Mouse (Mus musculus) erythroid progenitor cell, adult 5-6 weeks (primary cell): ENCODE measurements around the gene Gas6. TPM values are rescaled to one million over a fixed set of nuclear protein-coding genes. Genes with fewer than 3 reads are reported as not detected.

Experiments
- ATAC-seq: replicated peaks from 2 replicates; pipeline ENCODE4 v1.8.0; 2016; ENCODE audit warnings: moderate number of reproducible peaks, mild to moderate bottlenecking, moderate TSS enrichment, inconsistent platforms; ENCODE audit not compliant: poor library complexity, low FRiP score, severe bottlenecking
- total RNA-seq, 2 experiments: library from RNA; stranded (forward) in 1 of 2; stranded (reverse) in 1 of 2; fragments of 150-400 nt in 1 of 2; fragments of 186-747, 209-891 nt in 1 of 2; gene quantifications; 2 replicates each; pipeline versions ENCODE4 v1.2.3 to v1.2.4; 2015 to 2017; ENCODE audit warnings: low replicate concordance in 2 of 2

The Gas6 gene
- total RNA-seq, 2 experiments from 2014 or later, result 2.1 to 3.9 TPM

DNA sequence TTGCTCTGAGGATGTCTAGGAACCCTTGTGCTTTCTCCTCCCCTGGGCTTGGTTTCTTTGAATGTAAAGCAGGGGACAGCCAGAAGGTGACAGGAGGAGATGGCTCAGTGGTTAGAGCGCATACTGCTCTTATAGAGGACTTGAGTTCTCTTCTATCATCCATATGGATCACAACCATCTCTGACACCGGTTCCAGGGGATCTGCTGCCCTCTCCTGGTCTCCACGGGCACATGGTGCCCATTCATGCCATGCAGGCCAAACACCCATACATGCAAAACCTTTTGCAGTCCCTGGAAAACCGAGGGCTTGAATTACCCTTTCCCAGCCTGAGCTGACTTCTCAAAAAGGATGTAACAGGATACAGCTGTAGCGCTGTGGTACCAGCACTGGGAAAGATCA lies 27.3 kb downstream of the Gas6 start:
- ATAC-seq, result no peak

DNA sequence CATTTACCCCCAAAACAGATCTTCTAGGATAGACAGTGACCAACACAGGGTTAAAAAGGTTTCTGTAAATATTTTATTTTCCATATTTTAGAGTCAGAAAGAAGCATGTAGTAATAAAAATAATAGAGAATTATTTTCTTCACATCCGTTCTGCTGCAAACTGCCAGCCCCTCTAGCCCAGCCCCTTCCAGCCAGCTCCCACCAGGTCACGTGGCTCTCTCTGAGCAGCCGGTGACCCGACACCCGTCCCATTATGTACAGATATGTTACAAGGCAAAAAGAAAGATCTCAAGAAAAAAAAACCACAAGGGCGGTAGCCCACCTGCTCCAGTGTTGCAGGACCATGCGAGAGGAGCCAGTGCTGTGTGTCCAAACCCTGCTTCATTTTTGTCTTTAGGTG lies 29.0 kb downstream of the Gas6 start:
- ATAC-seq, result no peak

DNA sequence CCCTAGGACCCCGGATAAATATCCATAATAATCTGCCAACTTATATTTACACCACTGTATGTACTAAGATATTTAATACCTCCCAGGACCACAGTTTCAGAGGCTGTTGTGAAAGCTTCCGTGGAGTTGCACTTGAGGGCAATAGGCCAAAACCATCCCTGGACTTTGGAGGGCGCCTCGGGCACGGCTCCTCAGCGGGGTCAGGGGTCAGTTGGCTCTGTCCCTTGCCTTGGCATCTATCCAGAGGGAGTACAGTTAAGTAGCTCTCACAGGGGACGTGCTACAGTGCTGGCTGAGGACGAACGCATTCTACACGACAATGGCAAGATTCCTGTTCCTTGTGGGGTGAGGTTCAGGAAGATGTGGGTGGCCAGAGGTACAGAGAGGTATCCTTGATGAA lies 31.9 kb downstream of the Gas6 start:
- no peak for ATAC-seq

DNA sequence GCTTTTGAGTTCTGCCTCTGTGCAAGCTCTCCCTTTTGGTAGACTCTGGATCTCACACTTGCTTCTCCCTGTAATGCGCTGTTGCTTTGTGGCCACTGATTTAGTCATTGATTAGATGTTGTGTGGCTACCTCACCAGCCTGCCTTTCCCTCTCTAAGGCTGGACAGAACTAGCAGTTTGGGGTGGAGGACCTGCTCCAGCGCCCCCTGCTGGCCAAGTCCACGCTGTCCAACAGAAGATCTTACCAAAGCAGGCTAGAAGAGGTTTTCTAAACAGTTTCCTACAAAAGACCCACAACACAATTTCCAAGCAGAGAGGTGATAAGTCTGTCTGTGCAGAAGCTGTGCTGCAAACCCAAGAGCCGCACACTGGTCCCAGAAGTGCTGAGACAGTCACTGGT lies 32.4 kb downstream of the Gas6 start:
- ATAC-seq, result no peak; the same call in 1 of the 2 replicates

DNA sequence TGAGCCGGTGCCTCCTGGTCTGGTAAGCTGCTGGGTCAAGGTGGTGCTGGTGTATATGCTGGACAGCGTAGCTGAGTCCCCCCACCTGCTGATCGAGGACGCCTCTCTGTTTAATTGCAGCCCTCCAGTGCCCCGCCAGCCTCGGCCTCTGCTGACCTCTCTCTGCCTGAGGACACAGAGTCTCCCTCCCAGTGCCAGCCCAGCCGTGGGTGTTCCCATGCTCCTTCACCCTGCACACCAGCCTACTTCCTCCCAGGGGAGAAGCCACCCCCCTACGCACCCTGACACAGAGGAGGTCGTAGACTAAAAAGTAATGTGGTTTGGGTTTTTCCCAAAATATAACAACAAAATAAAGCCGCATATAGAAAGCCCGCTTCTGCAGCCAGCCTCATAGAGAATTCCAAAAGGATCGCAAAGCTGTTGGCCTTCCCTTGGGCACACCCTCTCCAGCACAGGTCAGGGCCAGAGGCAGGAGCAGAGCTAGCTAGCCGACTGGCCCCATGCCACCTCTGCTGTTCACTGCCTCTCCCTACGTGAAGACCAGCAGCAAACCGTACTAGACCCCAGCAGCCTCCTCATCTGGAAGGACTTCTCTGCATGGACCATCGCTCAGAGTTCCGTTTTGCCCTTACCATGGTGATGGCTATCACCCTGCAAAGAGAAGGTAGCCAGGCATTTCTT lies 33.1 kb downstream of the Gas6 start:
- ATAC-seq, result no peak

DNA sequence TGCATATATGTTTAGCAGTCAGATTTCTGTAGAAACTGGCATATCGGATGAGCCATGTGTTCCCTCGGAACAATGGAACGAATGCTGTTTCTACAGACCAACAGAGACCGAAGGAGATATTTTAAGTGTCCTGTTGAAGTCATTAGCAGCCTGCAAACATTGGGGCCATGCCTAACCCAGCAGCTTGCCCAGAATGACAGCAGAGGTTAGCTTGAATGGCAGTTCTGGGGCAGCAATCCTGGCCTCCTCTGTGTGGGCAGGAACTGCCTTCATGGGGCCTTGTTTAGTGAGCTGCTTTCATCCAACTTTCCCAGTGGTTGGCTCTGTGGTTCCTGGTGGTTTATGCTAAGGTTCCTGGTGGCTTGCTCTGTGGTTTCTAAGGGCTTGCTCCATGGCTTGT lies 34.9 kb downstream of the Gas6 start:
- no peak for ATAC-seq

DNA sequence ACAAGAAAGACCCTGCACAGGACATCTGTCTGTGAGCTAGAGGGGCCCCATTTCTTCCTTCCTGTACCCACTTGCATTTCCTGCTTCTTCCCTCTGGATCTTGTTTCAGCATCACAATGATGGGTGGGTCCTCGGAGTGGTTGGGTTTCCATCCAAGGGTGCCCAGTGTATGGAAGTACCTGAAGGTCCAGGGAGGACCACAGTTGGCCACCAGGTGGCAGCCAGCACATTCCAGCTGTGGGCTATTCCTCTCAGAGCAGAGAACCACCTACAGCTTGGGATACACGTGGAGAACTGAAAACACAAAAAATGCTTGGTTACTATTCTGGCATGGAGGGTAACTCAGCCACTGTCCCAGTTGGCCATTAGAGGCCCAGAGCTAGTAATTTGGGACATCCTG lies 39.0 kb downstream of the Gas6 start:
- no peak for ATAC-seq

DNA sequence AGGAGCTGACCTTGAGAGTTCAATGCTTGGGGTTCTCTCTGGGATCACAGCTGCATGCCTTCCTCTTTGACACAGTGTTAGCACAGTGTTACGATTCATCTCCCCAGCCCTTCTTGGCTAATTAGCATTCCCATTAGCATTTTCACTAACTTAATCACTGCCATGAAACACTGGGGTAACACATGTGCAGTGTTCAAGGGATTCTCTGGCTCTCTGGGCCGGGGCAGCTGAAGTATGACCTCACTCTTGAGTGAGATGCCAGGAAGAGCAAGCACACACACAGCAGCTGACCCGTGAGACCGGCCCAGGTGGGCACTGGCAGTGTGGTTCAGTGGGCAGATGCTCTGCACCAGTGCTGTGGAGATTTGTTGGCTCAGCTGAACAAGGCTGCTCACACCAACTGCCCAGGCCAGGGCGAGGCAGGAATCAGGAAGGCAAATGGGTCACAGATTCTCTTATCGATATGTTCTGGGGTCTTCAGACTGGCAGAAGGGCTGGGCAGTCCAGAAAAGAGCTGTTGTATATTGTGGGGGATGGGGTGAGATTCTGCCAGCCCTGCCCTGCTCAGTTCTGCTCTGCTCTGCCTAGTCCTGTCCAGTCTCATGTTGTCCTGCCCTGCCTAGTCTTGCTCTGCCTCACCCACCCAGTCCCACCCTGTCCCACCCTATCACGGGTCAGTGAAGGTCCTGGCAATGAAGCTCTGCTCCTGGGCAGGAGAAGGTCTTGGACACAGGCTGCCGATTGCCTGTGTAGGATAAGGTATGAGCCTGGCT lies 39.8 kb downstream of the Gas6 start:
- no peak for ATAC-seq

DNA sequence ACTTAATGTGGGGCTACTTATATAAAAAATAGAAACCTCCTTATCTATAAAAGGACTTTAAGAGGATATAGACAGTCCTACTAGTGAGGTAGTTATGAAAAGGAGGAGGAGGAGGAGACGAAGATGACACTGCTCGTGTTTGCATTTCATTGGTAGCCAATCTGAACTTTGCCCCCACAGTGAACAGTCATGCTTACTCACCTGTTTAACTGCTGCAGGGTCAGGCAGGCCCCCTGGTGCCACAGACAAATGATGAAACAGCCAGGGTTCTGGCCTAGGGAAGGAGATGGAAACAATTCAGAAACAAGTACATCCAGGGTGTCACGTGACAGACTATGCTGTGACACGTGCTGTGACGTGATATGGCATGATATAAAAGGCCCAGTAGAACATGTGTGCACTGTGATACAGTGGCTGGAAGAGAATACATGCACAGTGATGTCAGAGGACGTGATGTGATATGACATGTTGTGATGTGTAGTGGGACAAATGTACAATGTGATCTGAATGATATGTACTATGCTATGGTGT lies 42.5 kb downstream of the Gas6 start:
- no peak for ATAC-seq

DNA sequence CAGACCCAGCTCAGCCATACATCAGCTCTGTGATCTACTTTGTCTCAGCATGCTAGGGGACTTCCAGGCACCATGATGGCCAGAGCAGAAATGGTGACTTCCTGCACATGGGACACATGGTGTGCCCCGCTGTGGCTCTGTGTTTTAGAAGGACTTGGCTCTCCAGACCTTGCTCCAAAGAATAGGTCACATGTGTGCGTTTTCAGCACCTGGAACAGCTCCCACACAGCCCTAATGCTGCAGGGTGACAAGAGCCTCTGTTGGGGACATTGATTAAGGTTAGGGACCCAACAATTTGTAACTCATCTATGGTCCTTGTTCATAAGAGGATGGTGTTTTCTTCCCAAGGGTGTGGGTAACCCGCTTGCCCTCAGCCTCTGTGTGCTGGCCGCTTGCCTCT lies 46.1 kb downstream of the Gas6 start:
- ATAC-seq, result no peak

DNA sequence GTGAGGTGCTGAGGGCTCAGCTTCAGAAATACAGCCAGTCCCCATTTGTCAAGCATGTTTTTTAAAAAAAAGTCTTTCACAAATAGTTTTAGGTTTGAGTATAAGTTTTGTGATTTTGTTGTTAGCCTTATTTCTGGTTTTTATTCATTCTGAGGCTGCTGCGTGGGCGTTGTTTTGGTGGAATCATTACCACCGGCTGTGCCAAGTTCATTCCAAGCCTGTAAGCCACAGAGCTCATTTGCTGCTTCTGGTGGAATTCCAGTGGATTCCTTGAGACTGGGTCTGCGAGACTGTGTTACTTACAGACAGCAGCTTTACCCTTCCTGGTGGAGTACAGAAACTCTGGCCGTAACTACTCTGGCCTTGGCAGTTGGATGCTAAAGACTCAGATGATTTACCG lies 47.8 kb downstream of the Gas6 start:
- ATAC-seq, result no peak

DNA sequence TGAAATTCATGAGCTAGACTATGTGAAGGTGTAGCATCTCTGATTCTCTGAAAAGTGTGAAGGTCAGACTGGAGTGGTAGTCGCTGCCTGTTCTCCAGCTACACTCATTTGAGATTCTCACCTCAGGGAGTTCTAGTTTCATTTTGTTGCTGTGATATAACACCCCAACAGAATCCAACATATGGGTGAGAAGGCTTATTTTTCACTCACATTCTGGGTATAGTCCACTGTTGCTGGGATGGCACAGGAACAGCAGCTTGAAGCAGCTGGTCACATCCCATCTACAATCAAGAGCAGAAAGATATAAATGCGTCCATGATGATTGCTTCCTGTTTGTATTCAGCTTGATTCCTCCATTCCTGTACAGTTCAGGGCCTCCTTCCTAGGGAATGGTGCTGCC lies 52.1 kb downstream of the Gas6 start:
- ATAC-seq, result no peak

DNA sequence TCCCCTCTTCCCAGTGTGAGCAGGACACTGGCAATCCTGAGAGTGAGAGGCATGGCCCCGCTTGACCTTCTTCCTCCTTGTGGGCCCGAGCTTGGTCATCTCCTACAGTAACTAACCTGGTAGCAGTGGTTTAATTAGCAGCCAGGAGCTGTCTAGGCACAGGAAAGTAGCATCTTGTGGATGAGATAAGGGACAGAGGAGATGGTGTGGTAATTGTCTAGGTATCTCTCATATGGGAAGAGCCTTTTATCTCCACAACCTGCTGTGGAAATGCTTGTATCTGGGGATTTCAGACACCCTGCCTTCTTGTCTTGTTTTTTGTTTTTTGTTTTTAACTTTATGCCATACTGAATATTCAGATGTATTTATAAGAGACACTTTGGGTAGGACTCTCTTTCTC lies 56.8 kb downstream of the Gas6 start:
- no peak for ATAC-seq

DNA sequence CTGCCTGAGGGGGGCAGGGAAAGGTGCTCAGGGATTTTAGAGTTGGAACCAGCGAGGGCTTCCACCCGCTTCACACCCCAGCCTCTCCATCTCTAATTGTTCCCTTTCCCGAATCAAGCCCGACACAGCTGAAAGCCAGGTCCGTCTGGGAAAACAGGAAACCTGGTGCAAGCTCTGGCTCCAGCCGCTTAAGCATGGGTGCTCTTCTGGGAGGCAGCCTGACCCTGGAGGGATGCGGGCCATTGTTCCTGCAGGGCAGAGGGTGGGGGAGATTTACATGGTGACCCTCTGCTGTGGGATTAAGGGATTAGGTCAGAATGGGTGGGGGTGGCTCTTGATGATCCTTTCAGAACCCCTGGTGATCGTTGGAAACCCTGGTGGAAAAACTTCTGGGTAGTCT lies 58.2 kb downstream of the Gas6 start:
- ATAC-seq, result no peak

DNA sequence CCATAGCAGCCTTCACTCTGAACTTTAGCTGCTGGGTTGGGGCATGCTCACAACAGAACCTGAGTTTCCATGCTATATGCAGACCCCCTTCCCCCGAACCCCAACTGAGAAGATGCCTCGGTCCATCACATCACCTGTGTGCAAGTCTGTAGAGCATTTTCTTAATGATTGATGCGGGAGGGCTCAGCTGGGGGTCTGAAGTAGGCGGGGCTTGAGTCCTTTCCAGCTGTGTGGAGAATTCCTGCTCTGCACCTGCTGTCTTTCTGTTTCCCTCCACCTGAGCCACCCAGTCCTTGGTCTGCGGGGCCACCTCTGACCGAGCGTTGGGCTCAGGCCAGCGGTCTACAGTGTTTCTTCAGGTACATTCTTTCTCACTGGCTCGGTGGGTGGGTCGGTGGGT lies 59.4 kb downstream of the Gas6 start, which contains the start of gene Tmem255b:
TSS of gene Tmem255b (plus strand) at position 301 of the 400 bp plus-strand sequence.
- ATAC-seq, result no peak

DNA sequence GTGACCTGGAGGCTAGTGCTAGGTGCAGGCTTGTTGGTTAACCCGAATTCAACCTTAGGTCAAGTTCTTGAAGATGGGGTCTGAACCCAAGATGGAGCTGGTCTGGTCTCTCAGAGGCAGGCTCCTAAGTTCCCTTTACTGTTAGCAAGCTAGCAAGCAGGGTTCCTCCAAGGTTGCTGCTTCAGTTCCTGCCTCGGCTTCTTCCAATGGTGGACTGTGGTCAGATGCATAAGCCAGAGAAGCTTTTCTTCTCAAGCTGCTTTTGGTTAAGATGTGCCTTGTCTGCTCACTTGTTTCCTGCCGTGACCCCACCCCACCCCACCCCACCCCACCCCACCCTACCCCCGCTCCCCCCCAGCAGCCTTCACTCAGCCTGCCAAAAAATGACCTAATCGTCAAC lies 61.2 kb downstream of the Gas6 start:
- no peak for ATAC-seq

DNA sequence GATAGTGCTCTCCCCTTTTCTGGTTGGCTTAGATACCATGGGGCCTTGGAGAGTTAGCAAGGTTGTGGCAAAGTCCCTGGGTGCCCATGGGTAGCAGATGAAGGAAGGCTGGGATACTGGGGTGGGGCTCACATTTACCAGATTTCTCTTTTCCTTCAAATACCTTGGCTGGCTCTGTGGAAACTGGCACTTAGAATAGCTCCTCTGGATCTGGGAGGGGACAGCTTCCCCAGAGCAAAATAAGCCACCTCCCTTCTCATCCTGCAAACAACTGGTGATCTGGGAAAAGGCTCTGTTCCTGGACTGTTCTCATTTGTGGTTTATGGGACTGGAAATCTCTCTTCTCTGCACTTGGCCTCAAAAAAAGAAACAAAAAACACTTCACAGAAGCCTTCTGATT lies 63.4 kb downstream of the Gas6 start:
- no peak for ATAC-seq

DNA sequence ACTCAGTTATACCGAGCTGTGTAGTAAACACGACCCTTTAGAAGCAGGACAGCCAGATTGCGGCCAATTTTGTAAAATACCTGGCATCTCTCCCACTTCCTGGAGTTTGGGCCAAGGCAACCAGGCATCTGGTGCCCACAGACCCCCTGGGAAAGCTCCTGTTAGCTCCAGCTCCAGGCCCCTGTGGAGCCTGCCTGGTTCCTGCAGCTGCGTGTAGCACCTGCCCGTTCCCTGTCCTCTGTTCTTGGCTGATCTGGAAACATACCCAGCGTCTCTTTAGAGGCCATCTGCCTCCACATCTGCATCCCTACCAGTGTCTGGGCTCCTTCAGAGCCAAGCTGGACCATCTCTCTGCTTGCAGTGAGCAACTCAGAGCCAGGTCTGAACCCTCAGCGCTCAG lies 63.9 kb downstream of the Gas6 start:
- ATAC-seq, result no peak

DNA sequence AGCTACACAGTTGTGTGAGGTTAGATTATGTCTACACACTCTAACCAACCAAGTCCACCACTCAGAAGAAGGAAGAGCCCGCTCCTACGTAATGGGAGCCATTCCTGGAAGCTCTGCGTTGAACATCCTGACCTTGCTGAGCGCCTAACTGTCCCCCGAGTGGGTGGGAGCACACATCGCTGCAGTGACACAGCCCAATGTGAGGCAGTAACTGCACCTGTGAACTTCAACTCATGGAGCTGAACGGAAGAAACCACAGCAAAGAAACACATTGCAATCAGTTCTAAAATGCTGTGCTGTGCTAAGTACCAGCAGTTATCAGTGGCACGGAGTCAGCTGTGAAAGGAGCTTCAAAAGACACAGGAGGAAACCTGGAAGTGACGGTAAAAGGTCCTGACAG lies 66.1 kb downstream of the Gas6 start:
- ATAC-seq, result no peak

DNA sequence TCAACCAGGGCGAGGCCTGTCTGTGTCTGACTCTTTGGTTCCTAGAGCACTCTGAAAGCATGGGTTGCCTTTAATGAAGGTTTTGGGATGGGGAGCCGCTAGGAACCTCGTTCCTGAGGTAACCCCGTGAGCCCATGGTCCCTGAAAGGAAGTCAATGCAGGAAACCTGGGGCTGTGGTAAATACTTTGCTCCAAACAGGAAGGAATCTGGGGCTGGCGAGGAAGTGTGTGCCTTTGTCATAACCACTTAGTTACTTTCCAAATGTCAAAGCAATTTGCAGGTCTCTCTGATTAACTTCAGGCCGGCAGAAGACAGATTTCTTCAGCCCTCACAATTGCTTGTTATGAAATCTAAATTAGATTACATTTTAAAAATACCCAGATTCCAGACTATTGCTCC lies 66.9 kb downstream of the Gas6 start:
- ATAC-seq, result no peak

DNA sequence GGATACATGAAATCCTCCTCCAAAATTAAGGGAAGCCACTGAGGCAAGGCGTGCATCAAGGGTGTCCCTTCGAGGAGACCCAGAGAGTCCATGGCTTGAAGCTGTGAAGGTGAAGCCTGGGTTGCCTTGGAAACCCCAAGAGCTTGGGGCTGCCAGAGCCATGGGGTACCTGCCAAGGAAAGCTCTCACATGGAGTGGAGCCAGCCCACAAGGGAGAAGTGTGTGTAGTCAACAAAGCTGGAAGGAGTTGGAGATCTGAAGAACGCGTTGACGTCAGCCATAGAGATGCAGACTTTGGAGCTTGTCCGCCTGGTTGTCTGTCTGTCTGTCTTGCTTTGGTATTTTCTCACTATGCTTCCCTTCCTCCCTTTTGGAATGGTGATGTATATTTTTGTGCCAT lies 73.3 kb downstream of the Gas6 start:
- ATAC-seq, result no peak
